Comparison of ENCODE assay signal across 12 mouse cellular contexts in the genomic region with DNA sequence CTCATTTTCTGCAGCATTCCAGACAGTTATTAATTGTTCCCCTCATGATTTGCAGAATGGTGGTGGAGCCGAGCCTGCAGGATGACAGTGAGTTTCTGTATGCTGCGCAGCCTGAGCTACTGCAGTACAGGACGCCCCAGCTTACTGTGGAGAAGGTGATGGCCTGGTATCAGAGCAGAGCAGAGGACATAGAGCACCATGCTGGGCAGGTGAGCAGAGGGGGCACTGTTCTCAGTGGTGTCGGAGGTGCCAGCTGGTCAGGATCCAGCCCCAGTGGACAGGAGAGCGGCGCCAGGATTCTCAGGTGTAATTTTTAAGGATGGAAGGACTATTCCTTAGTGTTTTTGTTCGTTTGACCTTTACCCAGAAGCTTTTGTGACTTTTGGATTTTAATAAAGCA.
"Had no signal": no experiment of that assay in that cellular context is flagged by ENCODE, and none has a peak within 500 bp of the region (broad histone marks: within the 10 kb centered on the region; RNA-seq: fewer than 3 reads in every experiment).

No protein-coding gene starts in this region.

- H3K27me3 ChIP-seq: kidney, embryonic 15.5 days; limb, embryonic 15.5 days; liver, embryonic 12.5 days; lung, embryonic 15.5 days; neural tube, embryonic 15.5 days had no signal

- H3K9ac ChIP-seq: kidney, embryonic 15.5 days; limb, embryonic 15.5 days; liver, embryonic 12.5 days; lung, embryonic 15.5 days; neural tube, embryonic 15.5 days had no signal

- H3K4me1 ChIP-seq: kidney, embryonic 15.5 days; limb, embryonic 15.5 days; lung, embryonic 15.5 days; midbrain, embryonic 10.5 days; neural tube, embryonic 15.5 days had no signal

- H3K9me3 ChIP-seq: kidney, embryonic 15.5 days; limb, embryonic 15.5 days; liver, embryonic 12.5 days; lung, embryonic 15.5 days; midbrain, embryonic 10.5 days; neural tube, embryonic 15.5 days had no signal

- H3K4me2 ChIP-seq: kidney, embryonic 15.5 days; limb, embryonic 15.5 days; liver, embryonic 12.5 days; lung, embryonic 15.5 days; neural tube, embryonic 15.5 days had no signal

- ATAC-seq: liver, embryonic 12.5 days had no signal

- H3K27ac ChIP-seq: kidney, embryonic 15.5 days; limb, embryonic 15.5 days; liver, embryonic 12.5 days; lung, embryonic 15.5 days; midbrain, embryonic 10.5 days; neural tube, embryonic 15.5 days had no signal

- H3K4me3 ChIP-seq: kidney, embryonic 15.5 days; limb, embryonic 15.5 days; liver, embryonic 12.5 days; lung, embryonic 15.5 days; midbrain, embryonic 10.5 days; myocyte; neural tube, embryonic 15.5 days had no signal

- DNase-seq: kidney, postnatal 14 days; lung, postnatal 14 days; midbrain, embryonic 14.5 days; thymus, adult 18-20 months; thymus, postnatal 14 days had no signal
